Comparison of ENCODE assay signal across 21 mouse cellular contexts in genomic region chr5:34393251-34393650, GRCm38 (mm10). TPM values are rescaled to one million over a fixed set of nuclear protein-coding genes. Genes with fewer than 3 reads are reported as not detected.
DNase-seq lines count a peak whose midpoint lies in the region; ATAC-seq and TF ChIP-seq lines count a peak whose summit lies in the region.
"Had no signal": no experiment of that assay in that cellular context is flagged by ENCODE, and none has a peak within 500 bp of the region (broad histone marks: within the 10 kb centered on the region; RNA-seq: fewer than 3 reads in every experiment).

No protein-coding gene starts in this region.

- WGBS in liver, adult 2 months: 23% methylated on average over 8 of the region's 8 CpGs
- 87% methylated on average over 8 of the region's 8 CpGs for WGBS in liver, embryonic 12.5 days (ENCODE audit: insufficient replicate concordance)

- no peak for ATAC-seq in liver, embryonic 12.5 days
- ATAC-seq: CD4-positive, CD25-positive, alpha-beta regulatory T cell, adult 4 months; forebrain, embryonic 13.5 days; forebrain, embryonic 15.5 days; forebrain, postnatal 0 days had no signal

- H3K4me3 ChIP-seq in liver, adult 2 months (ENCODE audit: insufficient read depth, low read depth, low read length): no peak overlapping the region
- H3K4me3 ChIP-seq in liver, embryonic 12.5 days: no peak overlapping the region
- H3K4me3 ChIP-seq: embryonic facial prominence, embryonic 10.5 days; embryonic facial prominence, embryonic 12.5 days; forebrain, embryonic 13.5 days; forebrain, embryonic 15.5 days had no signal

- H3K36me3 ChIP-seq in liver, adult 2 months (ENCODE audit: control insufficient read depth, insufficient read depth, low read length): no peaks in the 10 kb centered on the region
- H3K36me3 ChIP-seq in liver, embryonic 12.5 days: no peaks in the 10 kb centered on the region
- H3K36me3 ChIP-seq: embryonic facial prominence, embryonic 10.5 days; embryonic facial prominence, embryonic 12.5 days; forebrain, embryonic 15.5 days had no signal

- H3K79me2 ChIP-seq in liver, adult 2 months (ENCODE audit: control insufficient read depth, insufficient read depth, low read length): peaks cover 21% of the 10 kb centered on the region; the same call in 1 of the 2 replicates

- no peak overlapping the region for H3K27ac ChIP-seq in liver, adult 2 months (replicated peaks; ENCODE audit: insufficient read depth, low read depth, low read length)
- H3K27ac ChIP-seq in liver, embryonic 12.5 days: no peak overlapping the region
- H3K27ac ChIP-seq: embryonic facial prominence, embryonic 10.5 days; embryonic facial prominence, embryonic 12.5 days; forebrain, embryonic 13.5 days; forebrain, embryonic 15.5 days had no signal

- H3K4me1 ChIP-seq in liver, adult 2 months (ENCODE audit: control insufficient read depth, insufficient read depth, low read length): peaks cover 8% of the 10 kb centered on the region
- H3K4me1 ChIP-seq in liver, embryonic 12.5 days: peaks cover 28% of the 10 kb centered on the region
- H3K4me1 ChIP-seq: embryonic facial prominence, embryonic 10.5 days; embryonic facial prominence, embryonic 12.5 days had no signal

- peak; percentile 40 for DNase-seq in cerebellum, adult 11-12 months
- DNase-seq in cerebellum, adult 9-11 months: no peak
- DNase-seq in cerebellum, postnatal 25 days: peak; percentile 39 to 45
- DNase-seq in cerebellum, adult 11 months: no peak
- peak; percentile 61 for DNase-seq in liver, adult 2 months (ENCODE audit: extremely low read depth, low read depth, low spot score)
- peak; percentile 12 for DNase-seq in urinary bladder, postnatal 14 days (ENCODE audit: low spot score)
- no peak for DNase-seq in urinary bladder, postnatal 25 days (ENCODE audit: low spot score)
- DNase-seq: adrenal gland, adult 2 months; adrenal gland, postnatal 10 days; adrenal gland, postnatal 25 days; B cell, adult 2 months; cerebellum, adult 8-10 months; forebrain, postnatal 0 days had no signal

- H3K9ac ChIP-seq in liver, adult 2 months (ENCODE audit: low read depth, low read length): no peak overlapping the region
- no peak overlapping the region for H3K9ac ChIP-seq in liver, embryonic 12.5 days
- H3K9ac ChIP-seq: embryonic facial prominence, embryonic 12.5 days; forebrain, embryonic 13.5 days; forebrain, embryonic 15.5 days; forebrain, postnatal 0 days had no signal

- H3K4me2 ChIP-seq in liver, embryonic 12.5 days: no peak overlapping the region
- H3K4me2 ChIP-seq: embryonic facial prominence, embryonic 12.5 days; forebrain, embryonic 13.5 days; forebrain, embryonic 15.5 days had no signal

- no peak for TF ChIP-seq CTCF in liver, adult 2 months (IDR thresholded peaks at IDR 0.05; ENCODE audit: low read depth, low read length)

- TF ChIP-seq POLR2A in liver, adult 2 months (IDR thresholded peaks at IDR 0.05; ENCODE audit: extremely low read depth, insufficient read depth, low read length): no peak

- H3K27me3 ChIP-seq in liver, adult 2 months (ENCODE audit: control insufficient read depth, insufficient read depth, low read length): no peaks in the 10 kb centered on the region
- H3K27me3 ChIP-seq in liver, embryonic 12.5 days (replicated peaks): no peaks in the 10 kb centered on the region
- H3K27me3 ChIP-seq: CH12.LX; embryonic facial prominence, embryonic 12.5 days; forebrain, embryonic 13.5 days; forebrain, embryonic 15.5 days had no signal

- no peaks in the 10 kb centered on the region for H3K9me3 ChIP-seq in liver, embryonic 12.5 days (replicated peaks)
- H3K9me3 ChIP-seq: embryonic facial prominence, embryonic 10.5 days; embryonic facial prominence, embryonic 12.5 days; forebrain, embryonic 13.5 days; forebrain, embryonic 15.5 days; G1E had no signal

RNA-seq across cellular contexts. Expression of gene Fam193a, which starts 23.5 kb away (rescaled TPM):
- total RNA-seq in liver, adult 2 months (2014; rRNA removed): 10.2 and 12.6 TPM in 2 replicates
- polyA plus RNA-seq in liver, adult 2 months (2012; rRNA removed): 16.4 and 22.6 TPM in 2 replicates
- 4.9 and 5.1 TPM in 2 replicates for polyA plus RNA-seq in liver, embryonic 12.5 days (2016; fragmentation: Nextera tagmentation; extraction: Ambion mirVana)

RNA-seq across cellular contexts. Expression of gene Rnf4, which starts 57.2 kb away (rescaled TPM):
- 76.7 and 78.3 TPM in 2 replicates for total RNA-seq in liver, adult 2 months (2014; rRNA removed)
- 46.2 and 50.6 TPM in 2 replicates for polyA plus RNA-seq in liver, adult 2 months (2012; rRNA removed)
- 111 TPM in 2 replicates for polyA plus RNA-seq in liver, embryonic 12.5 days (2016; fragmentation: Nextera tagmentation; extraction: Ambion mirVana)

Comparison
In these comparisons a context has a peak if more than half of its experiments do, and no peak if none do; other contexts are left out.
1. DNase-seq: peak in cerebellum, adult 11-12 months (single experiment), cerebellum, postnatal 25 days (2 of 2), liver, adult 2 months (single experiment) and urinary bladder, postnatal 14 days (single experiment); none in cerebellum, adult 9-11 months (single experiment), cerebellum, adult 11 months (single experiment) and urinary bladder, postnatal 25 days (single experiment).